In genomic region chr1:88745256-88745655, GRCm38 (mm10) we compare ENCODE assay signal across 8 mouse cellular contexts. TPM values are rescaled to one million over a fixed set of nuclear protein-coding genes. Genes with fewer than 3 reads are reported as not detected.
DNase-seq lines count a peak whose midpoint lies in the region; ATAC-seq and TF ChIP-seq lines count a peak whose summit lies in the region.

No protein-coding gene starts in this region.

- H3K4me3 ChIP-seq in hindbrain, postnatal 0 days (ENCODE audit: low read length) = no peak overlapping the region
- H3K4me3 ChIP-seq in megakaryocyte, embryonic 14.5 days (replicated peaks) = peak overlapping the region; percentile 72

- no peak overlapping the region for H3K9ac ChIP-seq in hindbrain, postnatal 0 days (replicated peaks; ENCODE audit: low read length)

- peak; percentile 79 to 83 for DNase-seq in cerebellum, postnatal 36 days
- DNase-seq in gastrocnemius, adult 18-20 months (ENCODE audit: low spot score) = peak; percentile 78
- DNase-seq in hindbrain, postnatal 0 days (ENCODE audit: low spot score) = peak; percentile 95
- DNase-seq in left cerebral cortex, adult 11 months (ENCODE audit: low spot score) = peak; percentile 75
- peak; percentile 77 for DNase-seq in right cerebral cortex, adult 18-20 months
- DNase-seq in urinary bladder, postnatal 25 days (ENCODE audit: low spot score) = peak; percentile 57

- H3K4me1 ChIP-seq in hindbrain, postnatal 0 days (ENCODE audit: insufficient read depth, low read length) = no peaks in the 10 kb centered on the region
- H3K4me1 ChIP-seq in megakaryocyte, embryonic 14.5 days = peaks cover 4% of the 10 kb centered on the region; the same call in 1 of the 2 replicates

- H3K4me2 ChIP-seq in hindbrain, postnatal 0 days (ENCODE audit: low read depth, low read length) = no peak overlapping the region

- H3K27ac ChIP-seq in hindbrain, postnatal 0 days = no peak overlapping the region

- no peaks in the 10 kb centered on the region for H3K36me3 ChIP-seq in hindbrain, postnatal 0 days (ENCODE audit: insufficient read depth, low read length)
- no peaks in the 10 kb centered on the region for H3K36me3 ChIP-seq in megakaryocyte, embryonic 14.5 days (replicated peaks; ENCODE audit: low read length)

- TF ChIP-seq CTCF in hindbrain, postnatal 0 days (IDR thresholded peaks at IDR 0.05; ENCODE audit: low read depth) = peak; percentile 100

- peak; percentile 80 for ATAC-seq in activated CD4-positive, CD25-positive, alpha-beta regulatory T cell, adult 4 months
- peak; percentile 83 for ATAC-seq in hindbrain, postnatal 0 days

- H3K27me3 ChIP-seq in hindbrain, postnatal 0 days (ENCODE audit: insufficient read depth, low read length) = no peaks in the 10 kb centered on the region
- peaks cover 13% of the 10 kb centered on the region for H3K27me3 ChIP-seq in megakaryocyte, embryonic 14.5 days (replicated peaks)

- H3K9me3 ChIP-seq in hindbrain, postnatal 0 days (ENCODE audit: low read length) = no peaks in the 10 kb centered on the region
- peaks cover 4% of the 10 kb centered on the region; the same call in 1 of the 2 replicates for H3K9me3 ChIP-seq in megakaryocyte, embryonic 14.5 days

- 5% methylated on average over 8 of the region's 8 CpGs for WGBS in hindbrain, postnatal 0 days

RNA-seq across cellular contexts. Expression of gene Arl4c, which starts 43.2 kb away (rescaled TPM):
- 10 to 100 TPM; 17.3 to 19.6 TPM for polyA plus RNA-seq in activated CD4-positive, CD25-positive, alpha-beta regulatory T cell, adult 4 months (2017; shearing (Covaris generic))
- total RNA-seq in gastrocnemius, adult 18-20 months (2021) = under 1 TPM; 0.39 to 0.52 TPM
- total RNA-seq in hindbrain, postnatal 0 days (2014; rRNA removed) = 69.3 and 83.8 TPM in 2 replicates
- polyA plus RNA-seq in hindbrain, postnatal 0 days (2015; fragmentation: Nextera tagmentation; extraction: Ambion mirVana) = 33.4 and 34.7 TPM in 2 replicates
- polyA plus RNA-seq in megakaryocyte, embryonic 14.5 days (2012; ENCODE audit: insufficient read depth, low replicate concordance) = 1.2 and 11.0 TPM in 2 replicates
